Mouse (Mus musculus): ENCODE measurements around the gene L3mbtl1. TPM values are rescaled to one million over a fixed set of nuclear protein-coding genes. Genes with fewer than 3 reads are reported as not detected.

Gene L3mbtl1
- polyA plus RNA-seq, 1 experiment from 2014 or later, result 0.69 TPM

DNA sequence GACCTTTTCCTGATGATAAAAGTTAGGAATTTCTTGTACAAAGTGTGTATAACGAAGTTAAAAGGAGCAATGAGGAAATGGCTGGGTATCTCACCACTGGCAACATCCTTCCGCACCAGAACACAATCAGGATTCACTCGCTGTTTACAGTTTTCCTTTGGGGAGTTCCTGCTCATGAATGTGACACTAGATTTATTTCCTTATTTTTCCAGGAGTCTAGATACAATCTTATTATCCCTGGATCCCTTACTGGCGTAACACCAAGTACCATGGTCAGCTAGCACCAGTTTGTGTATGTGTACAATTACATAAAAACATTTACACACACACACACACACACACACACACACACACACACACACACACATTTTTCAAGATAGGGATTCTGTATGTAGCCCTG is 64.0 kb downstream of the L3mbtl1 start:
- no peak overlapping the region for H3K27ac ChIP-seq
- ATAC-seq (ENCODE audit: low FRiP score), result no peak
- H3K9ac ChIP-seq, result no peak overlapping the region
- H3K4me2 ChIP-seq, result no peak overlapping the region
- no peak overlapping the region for H3K4me3 ChIP-seq
- H3K36me3 ChIP-seq, result no peaks in the 10 kb centered on the region
- H3K9me3 ChIP-seq, result no peaks in the 10 kb centered on the region
- WGBS, result 84% methylated on average over 4 of the region's 4 CpGs
- peaks cover 8% of the 10 kb centered on the region for H3K27me3 ChIP-seq
- no peaks in the 10 kb centered on the region for H3K4me1 ChIP-seq (replicated peaks)

DNA sequence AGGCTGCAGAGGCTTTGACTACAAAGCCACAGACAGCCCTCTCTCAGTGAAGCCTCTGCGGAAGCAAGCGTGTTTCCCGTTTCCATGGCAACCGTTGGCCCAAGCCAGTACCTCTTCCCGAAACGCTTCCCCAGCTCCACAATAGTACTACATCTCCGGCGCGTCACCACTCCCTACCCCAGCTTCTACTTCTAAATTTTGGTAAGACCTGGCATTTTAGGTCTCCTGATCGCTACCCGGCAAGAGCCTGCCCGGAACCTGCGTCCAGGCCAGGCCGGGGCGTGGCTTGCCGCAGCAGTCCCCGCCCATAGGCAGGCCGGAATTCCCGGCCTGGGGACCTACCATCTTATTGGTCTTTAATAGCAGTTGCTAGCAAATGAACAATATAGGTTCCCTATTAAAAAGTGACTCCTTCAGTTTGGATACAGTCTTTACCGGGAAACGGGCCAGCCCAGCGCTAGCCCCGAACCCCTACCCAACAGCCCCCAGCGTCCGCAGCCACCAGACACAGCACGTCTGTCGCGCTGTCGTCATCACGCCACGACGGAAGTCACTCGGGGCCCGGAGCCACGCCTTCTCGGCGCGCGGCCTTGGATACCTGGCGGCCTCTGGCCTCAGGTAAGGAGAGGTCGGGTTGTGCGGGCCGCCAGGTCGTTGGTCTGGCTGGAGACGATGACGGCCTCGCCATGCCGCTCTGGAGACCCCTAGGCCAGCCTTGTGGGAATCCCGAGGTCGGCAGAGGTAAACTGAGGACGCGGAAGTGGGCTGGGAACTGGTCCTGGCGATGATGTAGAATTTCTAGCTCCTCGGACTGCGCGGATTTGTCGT is 73.9 kb downstream of the L3mbtl1 start, which contains the start of gene Ift52:
Ift52 (plus strand) TSS at position 439 of the 828 bp plus-strand sequence.
- peak; percentile 96 for ATAC-seq (ENCODE audit: low FRiP score)
- Histone ChIP-seq H3K4me2 (peak within 1 kb of the TSS; percentile 62), H3K4me1 (replicated peaks) (peaks cover 14% of the 10 kb centered on the region), H3K9ac (peak within 1 kb of the TSS; percentile 83), H3K27ac (peak within 1 kb of the TSS; percentile 80), H3K9me3 (no peaks in the 10 kb centered on the region), H3K4me3 (peak within 1 kb of the TSS; percentile 79), H3K27me3 (0 out of 2 replicates have a peak, but pooled peaks cover 4% of the 10 kb centered on the region), H3K36me3 (no peaks in the 10 kb centered on the region)
- under 1% methylated on average over 57 of the region's 57 CpGs for WGBS

Other genes starting within 250 kb of the L3mbtl1 start
- 169 and 173 TPM in 2 replicates for gene Srsf6, start 11.9 kb upstream of the L3mbtl1 start, polyA plus RNA-seq (2015; fragmentation: Nextera tagmentation; extraction: Ambion mirVana)
- 0.09 and 0.17 TPM in 2 replicates for gene Sgk2, start 43.9 kb downstream of the L3mbtl1 start, polyA plus RNA-seq (2015; fragmentation: Nextera tagmentation; extraction: Ambion mirVana)
- 41.1 and 43.7 TPM in 2 replicates for gene Ift52, start 73.9 kb downstream of the L3mbtl1 start, polyA plus RNA-seq (2015; fragmentation: Nextera tagmentation; extraction: Ambion mirVana)
- gene Mybl2, start 111.2 kb downstream of the L3mbtl1 start, polyA plus RNA-seq (2015; fragmentation: Nextera tagmentation; extraction: Ambion mirVana), result 6.3 and 6.5 TPM in 2 replicates
- gene Gtsf1l, start 144.4 kb downstream of the L3mbtl1 start, polyA plus RNA-seq (2015; fragmentation: Nextera tagmentation; extraction: Ambion mirVana), result 0.25 TPM in 1 of 2 replicates, not detected in the other